Mouse (Mus musculus): ENCODE data around the gene Tusc2. TPM values are rescaled to one million over a fixed set of nuclear protein-coding genes. Genes with fewer than 3 reads are reported as not detected.

The Tusc2 gene
- polyA plus RNA-seq, 1 experiment from 2014 or later, result 63.4 TPM

DNA sequence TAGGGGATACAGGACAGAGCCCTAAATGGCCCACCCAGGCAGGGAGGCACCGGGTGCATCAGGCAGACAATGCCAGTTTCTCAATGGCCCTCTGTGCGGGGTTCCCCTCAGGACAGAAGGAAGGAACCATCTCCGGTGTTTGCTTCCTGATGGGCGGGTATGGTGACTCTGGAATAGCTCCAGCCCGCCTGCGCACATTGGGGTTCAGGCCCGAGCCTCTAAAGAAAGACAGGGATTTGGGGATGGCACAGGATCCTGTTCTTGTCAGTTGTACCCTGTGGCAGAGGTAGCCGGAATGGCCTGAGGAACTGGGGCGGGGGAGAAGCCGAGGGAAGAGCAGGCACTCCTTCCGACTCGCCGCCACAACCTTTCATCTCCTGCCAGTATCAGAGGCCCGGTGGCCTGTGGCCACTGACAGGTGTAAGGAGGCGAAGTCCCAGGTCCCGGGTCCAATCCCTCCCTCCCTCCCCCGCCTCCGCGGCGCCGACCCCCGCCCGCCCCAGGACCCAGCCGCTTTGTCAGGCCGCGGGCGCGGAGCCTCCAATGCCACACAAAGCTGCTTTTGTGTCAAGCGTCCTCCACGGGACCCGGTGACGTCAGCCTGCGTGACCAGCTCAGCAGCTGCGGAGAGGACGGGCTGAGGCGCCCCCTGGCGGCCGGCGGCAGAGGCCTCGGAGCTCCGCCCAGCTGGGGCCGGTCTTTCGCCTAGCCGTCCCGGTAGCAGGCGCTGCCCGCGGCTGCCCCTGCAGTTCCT lies 49.3 kb downstream of the Tusc2 start:
- DNase-seq (ENCODE audit: low spot score), result peak; percentile 99
- peaks cover 69% of the 10 kb centered on the region for H3K4me1 ChIP-seq
- WGBS, result 3% methylated on average over 48 of the region's 48 CpGs
- peak overlapping the region; percentile 96 for H3K27ac ChIP-seq (replicated peaks)
- no peaks in the 10 kb centered on the region for H3K9me3 ChIP-seq
- H3K4me3 ChIP-seq, result peak overlapping the region; percentile 59
- H3K27me3 ChIP-seq (replicated peaks; ENCODE audit: low read depth, poor library complexity, severe bottlenecking), result peaks cover 3% of the 10 kb centered on the region; the same call in 1 of the 2 replicates
- peaks cover 39% of the 10 kb centered on the region for H3K36me3 ChIP-seq (replicated peaks)

DNA sequence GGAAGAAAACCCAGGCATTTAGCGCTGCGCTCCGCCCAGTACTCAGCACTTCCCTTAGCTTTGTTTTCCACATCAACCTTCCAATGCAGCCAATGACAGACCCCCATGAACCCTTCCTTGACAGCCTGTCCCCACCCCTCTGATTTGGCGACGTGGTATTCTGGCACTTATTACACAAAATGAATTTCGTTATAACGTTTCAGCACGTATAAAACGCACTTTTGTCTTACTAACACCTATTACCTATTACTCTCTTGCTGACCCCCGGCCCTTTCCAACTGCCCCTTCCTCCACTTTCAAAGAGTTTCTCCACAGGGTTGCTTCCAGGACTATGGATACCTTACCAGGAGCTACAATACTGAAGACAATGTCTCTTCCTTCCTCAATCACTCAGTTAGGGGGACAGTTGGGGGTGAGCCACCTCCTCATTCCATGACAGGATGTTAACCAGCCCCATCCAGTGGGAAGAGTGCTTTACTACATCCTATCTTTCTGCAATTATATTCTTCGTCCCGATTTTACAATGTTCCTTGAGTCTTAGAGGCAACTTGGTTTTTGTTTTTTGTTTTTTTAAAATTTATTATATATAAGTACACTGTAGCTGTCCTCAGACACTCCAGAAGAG lies 50.0 kb downstream of the Tusc2 start:
- peak overlapping the region; percentile 96 for H3K27ac ChIP-seq (replicated peaks)
- DNase-seq (ENCODE audit: low spot score), result no peak
- peaks cover 46% of the 10 kb centered on the region for H3K36me3 ChIP-seq (replicated peaks)
- peaks cover 62% of the 10 kb centered on the region for H3K4me1 ChIP-seq
- H3K4me3 ChIP-seq, result peak overlapping the region; percentile 59
- peaks cover 2% of the 10 kb centered on the region; the same call in 1 of the 2 replicates for H3K27me3 ChIP-seq (replicated peaks; ENCODE audit: low read depth, poor library complexity, severe bottlenecking)
- 15% methylated on average over 12 of the region's 12 CpGs for WGBS
- H3K9me3 ChIP-seq, result no peaks in the 10 kb centered on the region

DNA sequence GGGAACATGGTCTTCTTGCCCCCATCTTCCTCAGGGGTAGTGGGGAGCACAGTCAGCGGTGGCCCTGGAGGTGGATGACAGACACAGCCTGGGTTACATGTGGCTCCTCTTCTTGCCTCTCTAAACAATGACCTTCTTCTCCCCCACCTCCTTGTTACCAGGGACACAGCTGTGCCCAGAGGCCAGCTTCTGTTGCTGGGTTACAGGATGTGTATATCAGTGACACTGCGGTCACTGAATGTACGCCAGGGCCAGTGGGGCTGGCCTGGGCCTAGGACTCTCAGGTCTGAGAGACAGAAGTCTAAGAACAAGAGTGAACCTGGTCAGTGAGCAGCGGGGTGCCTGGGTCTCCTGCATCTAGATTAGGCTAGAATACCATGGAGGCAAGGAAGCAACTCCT lies 52.0 kb downstream of the Tusc2 start:
- Histone ChIP-seq H3K27me3 (replicated peaks; ENCODE audit: low read depth, poor library complexity, severe bottlenecking) (no peaks in the 10 kb centered on the region), H3K36me3 (replicated peaks) (peaks cover 66% of the 10 kb centered on the region), H3K27ac (replicated peaks) (peak overlapping the region; percentile 26; the same call in 1 of the 2 replicates), H3K4me1 (peaks cover 42% of the 10 kb centered on the region), H3K4me3 (peak overlapping the region; percentile 1; the same call in 1 of the 2 replicates), H3K9me3 (no peaks in the 10 kb centered on the region)
- WGBS, result 65% methylated on average over 4 of the region's 4 CpGs
- DNase-seq (ENCODE audit: low spot score), result no peak

Other genes with a start within 250 kb of the Tusc2 start
- gene Hemk1, start 224.9 kb upstream of the Tusc2 start, polyA plus RNA-seq (2016; fragmentation: Nextera tagmentation; extraction: Ambion mirVana), result 10.7 and 11.6 TPM in 2 replicates
- 0.83 and 0.95 TPM in 2 replicates for gene 6430571L13Rik, start 222.7 kb upstream of the Tusc2 start, polyA plus RNA-seq (2016; fragmentation: Nextera tagmentation; extraction: Ambion mirVana)
- 0.45 and 0.50 TPM in 2 replicates for gene Cacna2d2, start 163.6 kb upstream of the Tusc2 start, polyA plus RNA-seq (2016; fragmentation: Nextera tagmentation; extraction: Ambion mirVana)
- gene Tmem115, start 29.3 kb upstream of the Tusc2 start, polyA plus RNA-seq (2016; fragmentation: Nextera tagmentation; extraction: Ambion mirVana), result 37.9 and 39.3 TPM in 2 replicates
- gene Cyb561d2, start 21.1 kb upstream of the Tusc2 start, polyA plus RNA-seq (2016; fragmentation: Nextera tagmentation; extraction: Ambion mirVana), result 16.4 and 16.7 TPM in 2 replicates
- gene Nprl2, start 21.0 kb upstream of the Tusc2 start, polyA plus RNA-seq (2016; fragmentation: Nextera tagmentation; extraction: Ambion mirVana), result 35.2 and 39.4 TPM in 2 replicates
- gene Zmynd10, start 16.0 kb upstream of the Tusc2 start, polyA plus RNA-seq (2016; fragmentation: Nextera tagmentation; extraction: Ambion mirVana), result 0.97 and 1.2 TPM in 2 replicates
- 45.3 and 46.5 TPM in 2 replicates for gene Rassf1, start 11.7 kb upstream of the Tusc2 start, polyA plus RNA-seq (2016; fragmentation: Nextera tagmentation; extraction: Ambion mirVana)
- gene Hyal2, start 4.7 kb downstream of the Tusc2 start, polyA plus RNA-seq (2016; fragmentation: Nextera tagmentation; extraction: Ambion mirVana), result 154 and 157 TPM in 2 replicates
- 8.4 and 9.1 TPM in 2 replicates for gene Hyal1, start 13.7 kb downstream of the Tusc2 start, polyA plus RNA-seq (2016; fragmentation: Nextera tagmentation; extraction: Ambion mirVana)
- gene Naa80, start 15.6 kb downstream of the Tusc2 start, polyA plus RNA-seq (2016; fragmentation: Nextera tagmentation; extraction: Ambion mirVana), result 18.9 and 20.3 TPM in 2 replicates
- 0.48 and 0.96 TPM in 2 replicates for gene Hyal3, start 17.6 kb downstream of the Tusc2 start, polyA plus RNA-seq (2016; fragmentation: Nextera tagmentation; extraction: Ambion mirVana)
- 59.7 and 72.1 TPM in 2 replicates for gene Ifrd2, start 24.4 kb downstream of the Tusc2 start, polyA plus RNA-seq (2016; fragmentation: Nextera tagmentation; extraction: Ambion mirVana)
- 2.7 TPM in 2 replicates for gene Sema3b, start 46.0 kb downstream of the Tusc2 start, polyA plus RNA-seq (2016; fragmentation: Nextera tagmentation; extraction: Ambion mirVana)
- 334 and 363 TPM in 2 replicates for gene Gnai2, start 72.1 kb downstream of the Tusc2 start, polyA plus RNA-seq (2016; fragmentation: Nextera tagmentation; extraction: Ambion mirVana)
- gene Slc38a3, start 106.3 kb downstream of the Tusc2 start, polyA plus RNA-seq (2016; fragmentation: Nextera tagmentation; extraction: Ambion mirVana), result 5.6 and 6.6 TPM in 2 replicates
- 3.4 and 4.3 TPM in 2 replicates for gene Gnat1, start 116.5 kb downstream of the Tusc2 start, polyA plus RNA-seq (2016; fragmentation: Nextera tagmentation; extraction: Ambion mirVana)
- gene Sema3f, start 147.2 kb downstream of the Tusc2 start, polyA plus RNA-seq (2016; fragmentation: Nextera tagmentation; extraction: Ambion mirVana), result 13.2 and 21.4 TPM in 2 replicates
- gene Rbm5, start 207.7 kb downstream of the Tusc2 start, polyA plus RNA-seq (2016; fragmentation: Nextera tagmentation; extraction: Ambion mirVana), result 200 and 206 TPM in 2 replicates

Measured in embryonic facial prominence, embryonic 10.5 days (tissue).